Mouse (Mus musculus): ENCODE data around the gene Rtn3. TPM values are rescaled to one million over a fixed set of nuclear protein-coding genes. Genes with fewer than 3 reads are reported as not detected.

The Rtn3 gene
- total RNA-seq, 1 experiment from 2014 or later, result 47.7 TPM

- ATAC-seq (replicated peaks; ENCODE audit: insufficient number of reproducible peaks, low FRiP score, low TSS enrichment, poor library complexity, severe bottlenecking), result peak; percentile 24; the same call in 1 of the 2 replicates
Observed at GRCm38 (mm10) chr19:7493352-7494186, 10.5 kb upstream of the Rtn3 start, which contains the start of gene Atl3. Gene Atl3 (plus strand): TSS chr19:7494040.

- no peak for ATAC-seq (replicated peaks; ENCODE audit: insufficient number of reproducible peaks, low FRiP score, low TSS enrichment, poor library complexity, severe bottlenecking)
Observed at GRCm38 (mm10) chr19:7492682-7493081, 9.6 kb upstream of the Rtn3 start.

- no peak for ATAC-seq (replicated peaks; ENCODE audit: insufficient number of reproducible peaks, low FRiP score, low TSS enrichment, poor library complexity, severe bottlenecking)
Observed at GRCm38 (mm10) chr19:7491960-7492359, 8.9 kb upstream of the Rtn3 start.

GRCm38 (mm10) chr19:7487680-7488079 lies 4.6 kb upstream of the Rtn3 start:
- peak; percentile 34 for ATAC-seq (replicated peaks; ENCODE audit: insufficient number of reproducible peaks, low FRiP score, low TSS enrichment, poor library complexity, severe bottlenecking)

- no peak for ATAC-seq (replicated peaks; ENCODE audit: insufficient number of reproducible peaks, low FRiP score, low TSS enrichment, poor library complexity, severe bottlenecking)
Observed at GRCm38 (mm10) chr19:7484076-7484475, 995 bp upstream of the Rtn3 start.

GRCm38 (mm10) chr19:7483512-7483882 lies 416 bp upstream of the Rtn3 start:
- ATAC-seq (replicated peaks; ENCODE audit: insufficient number of reproducible peaks, low FRiP score, low TSS enrichment, poor library complexity, severe bottlenecking), result no peak

GRCm38 (mm10) chr19:7482266-7482598 lies 849 bp downstream of the Rtn3 start:
- ATAC-seq (replicated peaks; ENCODE audit: insufficient number of reproducible peaks, low FRiP score, low TSS enrichment, poor library complexity, severe bottlenecking), result no peak

GRCm38 (mm10) chr19:7481541-7482265 lies 1.4 kb downstream of the Rtn3 start:
- no peak for ATAC-seq (replicated peaks; ENCODE audit: insufficient number of reproducible peaks, low FRiP score, low TSS enrichment, poor library complexity, severe bottlenecking)

- no peak for ATAC-seq (replicated peaks; ENCODE audit: insufficient number of reproducible peaks, low FRiP score, low TSS enrichment, poor library complexity, severe bottlenecking)
Observed at GRCm38 (mm10) chr19:7479751-7480248, 3.3 kb downstream of the Rtn3 start.

GRCm38 (mm10) chr19:7470643-7471042 lies 12.4 kb downstream of the Rtn3 start:
- no peak for ATAC-seq (replicated peaks; ENCODE audit: insufficient number of reproducible peaks, low FRiP score, low TSS enrichment, poor library complexity, severe bottlenecking)

GRCm38 (mm10) chr19:7467915-7468314 lies 15.2 kb downstream of the Rtn3 start:
- no peak for ATAC-seq (replicated peaks; ENCODE audit: insufficient number of reproducible peaks, low FRiP score, low TSS enrichment, poor library complexity, severe bottlenecking)

- ATAC-seq (replicated peaks; ENCODE audit: insufficient number of reproducible peaks, low FRiP score, low TSS enrichment, poor library complexity, severe bottlenecking), result no peak
Observed at GRCm38 (mm10) chr19:7459370-7459769, 23.7 kb downstream of the Rtn3 start.

- no peak for ATAC-seq (replicated peaks; ENCODE audit: insufficient number of reproducible peaks, low FRiP score, low TSS enrichment, poor library complexity, severe bottlenecking)
Observed at GRCm38 (mm10) chr19:7458901-7459300, 24.2 kb downstream of the Rtn3 start.

- ATAC-seq (replicated peaks; ENCODE audit: insufficient number of reproducible peaks, low FRiP score, low TSS enrichment, poor library complexity, severe bottlenecking), result no peak
Observed at GRCm38 (mm10) chr19:7456803-7457202, 26.3 kb downstream of the Rtn3 start.

- no peak for ATAC-seq (replicated peaks; ENCODE audit: insufficient number of reproducible peaks, low FRiP score, low TSS enrichment, poor library complexity, severe bottlenecking)
Observed at GRCm38 (mm10) chr19:7445596-7445995, 37.5 kb downstream of the Rtn3 start.

- ATAC-seq (replicated peaks; ENCODE audit: insufficient number of reproducible peaks, low FRiP score, low TSS enrichment, poor library complexity, severe bottlenecking), result no peak
Observed at GRCm38 (mm10) chr19:7445105-7445504, 38.0 kb downstream of the Rtn3 start.

GRCm38 (mm10) chr19:7441493-7441892 lies 41.6 kb downstream of the Rtn3 start:
- 0 out of 2 replicates have a peak, but pooled peaks have one; percentile 35 for ATAC-seq (replicated peaks; ENCODE audit: insufficient number of reproducible peaks, low FRiP score, low TSS enrichment, poor library complexity, severe bottlenecking)

- no peak for ATAC-seq (replicated peaks; ENCODE audit: insufficient number of reproducible peaks, low FRiP score, low TSS enrichment, poor library complexity, severe bottlenecking)
Observed at GRCm38 (mm10) chr19:7438295-7438694, 44.8 kb downstream of the Rtn3 start.

GRCm38 (mm10) chr19:7436061-7436970 lies 46.8 kb downstream of the Rtn3 start:
- no peak for ATAC-seq (replicated peaks; ENCODE audit: insufficient number of reproducible peaks, low FRiP score, low TSS enrichment, poor library complexity, severe bottlenecking)

Measured in monocyte, adult 5-6 weeks (primary cell).